Comparison of ENCODE assay signal across 10 mouse cellular contexts in the genomic region with DNA sequence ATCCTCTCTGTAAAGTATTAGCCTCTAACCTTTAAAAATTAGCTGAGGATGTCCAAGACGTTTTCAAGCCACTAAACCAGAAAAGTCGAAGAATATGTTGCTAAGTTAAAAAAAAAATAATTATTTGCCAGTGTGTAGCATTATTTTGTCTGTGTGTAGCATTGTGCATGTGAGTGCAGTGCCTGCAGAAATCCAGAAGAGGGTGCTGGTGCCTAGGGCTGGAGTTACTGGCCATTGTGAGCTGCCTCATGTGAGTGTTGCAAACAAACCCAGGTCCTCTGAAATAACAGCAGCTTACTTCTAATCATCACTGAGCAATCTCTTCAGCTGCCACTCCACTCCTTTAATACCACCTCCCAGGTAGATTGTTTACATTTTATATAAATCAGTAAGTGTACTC.
A peak's percentile ranks its signal among the peaks of the same experiment; 100 is the strongest.
DNase-seq lines count a peak whose midpoint lies in the region; ATAC-seq and TF ChIP-seq lines count a peak whose summit lies in the region.
"Had no signal": no experiment of that assay in that cellular context is flagged by ENCODE, and none has a peak within 500 bp of the region (broad histone marks: within the 10 kb centered on the region; RNA-seq: fewer than 3 reads in every experiment).

No protein-coding gene starts in this region.

- peak; percentile 15 to 24 for DNase-seq in cerebellum, postnatal 10 days
- no peak for DNase-seq in cerebellum, adult 8-10 months
- DNase-seq in liver, embryonic 14.5 days (ENCODE audit: low read depth in 3 of 3, low spot score in 3 of 3), result no peak
- peak; percentile 6 for DNase-seq in adipocyte (ENCODE audit: low spot score)
- no peak for DNase-seq in urinary bladder, adult 18-20 months (ENCODE audit: low spot score in 2 of 2)
- no peak for DNase-seq in gastrocnemius, postnatal 14 days
- DNase-seq: B cell, adult 2 months; layer of hippocampus, postnatal 36 days had no signal

- peak; percentile 37; the same call in 1 of the 2 replicates for TF ChIP-seq CTCF in liver, embryonic 14.5 days (IDR thresholded peaks at IDR 0.05; ENCODE audit: low read depth)

- H3K4me2 ChIP-seq in liver, embryonic 14.5 days (ENCODE audit: low read depth), result no peak overlapping the region
- H3K4me2 ChIP-seq in liver, embryonic 12.5 days, result no peak overlapping the region

- intact Hi-C loops in gastrocnemius, postnatal 14 days (cut with DNase I; ENCODE audit: low total_unique reads), result no loop called here

- no peak overlapping the region for H3K4me3 ChIP-seq in liver, embryonic 14.5 days (ENCODE audit: insufficient read depth in 1 of 2, low read depth in 2 of 2, low read length in 2 of 2)
- no peak overlapping the region for H3K4me3 ChIP-seq in liver, embryonic 12.5 days

- no peak overlapping the region for H3K27ac ChIP-seq in liver, embryonic 14.5 days
- no peak overlapping the region for H3K27ac ChIP-seq in liver, embryonic 12.5 days

- no peaks in the 10 kb centered on the region for H3K36me3 ChIP-seq in liver, embryonic 14.5 days (replicated peaks; ENCODE audit: control insufficient read depth, insufficient read depth, low read depth)
- H3K36me3 ChIP-seq in liver, embryonic 12.5 days, result no peaks in the 10 kb centered on the region

- 33% methylated on average over 2 of the region's 2 CpGs for WGBS in liver, embryonic 14.5 days (ENCODE audit: insufficient replicate concordance)
- WGBS in liver, embryonic 12.5 days (ENCODE audit: insufficient replicate concordance), result 46% methylated on average over 2 of the region's 2 CpGs

- H3K9ac ChIP-seq in liver, embryonic 14.5 days (replicated peaks), result no peak overlapping the region
- H3K9ac ChIP-seq in liver, embryonic 12.5 days, result no peak overlapping the region

- H3K9me3 ChIP-seq in liver, embryonic 14.5 days (ENCODE audit: control insufficient read depth, low read length), result no peaks in the 10 kb centered on the region
- no peaks in the 10 kb centered on the region for H3K9me3 ChIP-seq in liver, embryonic 12.5 days (replicated peaks)

- H3K4me1 ChIP-seq in liver, embryonic 14.5 days (replicated peaks; ENCODE audit: control insufficient read depth in 2 of 2, insufficient read depth in 2 of 2, low read length in 1 of 2), result no peaks in the 10 kb centered on the region
- H3K4me1 ChIP-seq in liver, embryonic 12.5 days, result no peaks in the 10 kb centered on the region

- ATAC-seq in liver, embryonic 14.5 days (ENCODE audit: insufficient read depth), result no peak
- no peak for ATAC-seq in liver, embryonic 12.5 days
- peak; percentile 38; the same call in 1 of the 2 replicates for ATAC-seq in megakaryocyte, adult 5-6 weeks (ENCODE audit: poor library complexity, severe bottlenecking)

- H3K27me3 ChIP-seq in liver, embryonic 14.5 days (ENCODE audit: control insufficient read depth, insufficient read depth, low read length), result no peaks in the 10 kb centered on the region
- no peaks in the 10 kb centered on the region for H3K27me3 ChIP-seq in liver, embryonic 12.5 days (replicated peaks)

- TF ChIP-seq EP300 in liver, embryonic 14.5 days (IDR thresholded peaks at IDR 0.05; ENCODE audit: low read depth), result no peak

Comparison
In these comparisons a context has a peak if more than half of its experiments do, and no peak if none do; other contexts are left out.
1. DNase-seq: peak in cerebellum, postnatal 10 days (2 of 2) and adipocyte (single experiment); none in cerebellum, adult 8-10 months (single experiment), liver, embryonic 14.5 days (0 of 3), urinary bladder, adult 18-20 months (0 of 2) and gastrocnemius, postnatal 14 days (single experiment).